Comparison of ENCODE assay signal across 12 mouse cellular contexts in genomic region chr9:22750779-22751545, GRCm38 (mm10).
A peak's percentile ranks its signal among the peaks of the same experiment; 100 is the strongest.
DNase-seq lines count a peak whose midpoint lies in the region; ATAC-seq and TF ChIP-seq lines count a peak whose summit lies in the region.
"Had no signal": no experiment of that assay in that cellular context is flagged by ENCODE, and none has a peak within 500 bp of the region (broad histone marks: within the 10 kb centered on the region; RNA-seq: fewer than 3 reads in every experiment).

No protein-coding gene starts in this region.

- peak overlapping the region; percentile 87 for H3K27ac ChIP-seq in lung, embryonic 14.5 days (ENCODE audit: low read depth)
- H3K27ac ChIP-seq in hindbrain, postnatal 0 days: no peak overlapping the region
- no peak overlapping the region for H3K27ac ChIP-seq in kidney, embryonic 14.5 days (ENCODE audit: low read depth, low read length)
- H3K27ac ChIP-seq: hindbrain, embryonic 10.5 days; limb, embryonic 12.5 days; macrophage had no signal

- ATAC-seq in lung, embryonic 14.5 days (ENCODE audit: insufficient read depth): peak; percentile 93
- no peak for ATAC-seq in hindbrain, postnatal 0 days
- ATAC-seq in frontal cortex, adult (ENCODE audit: low TSS enrichment): no peak
- no peak for ATAC-seq in kidney, embryonic 14.5 days (ENCODE audit: low FRiP score, low TSS enrichment)

- no peaks in the 10 kb centered on the region for H3K36me3 ChIP-seq in lung, embryonic 14.5 days (ENCODE audit: insufficient read depth)
- no peaks in the 10 kb centered on the region for H3K36me3 ChIP-seq in hindbrain, postnatal 0 days (ENCODE audit: insufficient read depth, low read length)
- no peaks in the 10 kb centered on the region for H3K36me3 ChIP-seq in kidney, embryonic 14.5 days (ENCODE audit: control insufficient read depth, insufficient read depth, low read length)
- H3K36me3 ChIP-seq: hindbrain, embryonic 10.5 days; limb, embryonic 12.5 days had no signal

- 48% methylated on average over 17 of the region's 17 CpGs for WGBS in lung, embryonic 14.5 days
- WGBS in hindbrain, postnatal 0 days: 74% methylated on average over 17 of the region's 17 CpGs
- WGBS in kidney, embryonic 14.5 days: 76% methylated on average over 17 of the region's 17 CpGs

- H3K4me1 ChIP-seq in lung, embryonic 14.5 days (ENCODE audit: insufficient read depth): peaks cover 14% of the 10 kb centered on the region
- H3K4me1 ChIP-seq in hindbrain, postnatal 0 days (ENCODE audit: insufficient read depth, low read length): no peaks in the 10 kb centered on the region
- no peaks in the 10 kb centered on the region for H3K4me1 ChIP-seq in kidney, embryonic 14.5 days (ENCODE audit: control insufficient read depth, insufficient read depth, low read length)

- intact Hi-C loops in gastrocnemius, postnatal 14 days (cut with DNase I; ENCODE audit: low total_unique reads): no loop called here

- H3K9ac ChIP-seq in lung, embryonic 14.5 days: no peak overlapping the region
- H3K9ac ChIP-seq in hindbrain, postnatal 0 days (replicated peaks; ENCODE audit: low read length): no peak overlapping the region
- H3K9ac ChIP-seq in kidney, embryonic 14.5 days (ENCODE audit: low read depth, low read length): no peak overlapping the region
- H3K9ac ChIP-seq: limb, embryonic 12.5 days had no signal

- no peaks in the 10 kb centered on the region for H3K27me3 ChIP-seq in lung, embryonic 14.5 days (ENCODE audit: insufficient read depth, low read length)
- H3K27me3 ChIP-seq in hindbrain, postnatal 0 days (ENCODE audit: insufficient read depth, low read length): no peaks in the 10 kb centered on the region
- no peaks in the 10 kb centered on the region for H3K27me3 ChIP-seq in kidney, embryonic 14.5 days (ENCODE audit: control insufficient read depth, insufficient read depth, low read length)

- DNase-seq in ovary, adult 18-20 months (ENCODE audit: low spot score): peak; percentile 69
- DNase-seq in ovary, postnatal 14 days (ENCODE audit: low spot score): no peak
- peak; percentile 57 for DNase-seq in gastrocnemius, postnatal 14 days
- peak; percentile 89 for DNase-seq in lung, embryonic 14.5 days
- DNase-seq in testis, postnatal 14 days (ENCODE audit: low spot score): peak; percentile 22
- DNase-seq in hindbrain, postnatal 0 days (ENCODE audit: low spot score): no peak
- DNase-seq: kidney, adult 2 months had no signal

- no peaks in the 10 kb centered on the region for H3K9me3 ChIP-seq in lung, embryonic 14.5 days (ENCODE audit: low read depth, low read length)
- H3K9me3 ChIP-seq in hindbrain, postnatal 0 days (ENCODE audit: low read length): no peaks in the 10 kb centered on the region
- H3K9me3 ChIP-seq in kidney, embryonic 14.5 days (ENCODE audit: control insufficient read depth, low read length): no peaks in the 10 kb centered on the region
- H3K9me3 ChIP-seq: hindbrain, embryonic 10.5 days had no signal

- TF ChIP-seq CTCF in lung, embryonic 14.5 days (IDR thresholded peaks at IDR 0.05; ENCODE audit: low read depth): no peak
- TF ChIP-seq CTCF in hindbrain, postnatal 0 days (IDR thresholded peaks at IDR 0.05; ENCODE audit: low read depth): no peak

- no peak overlapping the region for H3K4me2 ChIP-seq in lung, embryonic 14.5 days
- no peak overlapping the region for H3K4me2 ChIP-seq in hindbrain, postnatal 0 days (ENCODE audit: low read depth, low read length)
- H3K4me2 ChIP-seq in kidney, embryonic 14.5 days (replicated peaks; ENCODE audit: low read depth, low read length): no peak overlapping the region
- H3K4me2 ChIP-seq: limb, embryonic 12.5 days had no signal

- H3K4me3 ChIP-seq in lung, embryonic 14.5 days (ENCODE audit: low read depth, low read length): no peak overlapping the region
- no peak overlapping the region for H3K4me3 ChIP-seq in hindbrain, postnatal 0 days (ENCODE audit: low read length)
- H3K4me3 ChIP-seq in kidney, embryonic 14.5 days (ENCODE audit: low read length): no peak overlapping the region
- H3K4me3 ChIP-seq: hindbrain, embryonic 10.5 days; limb, embryonic 12.5 days had no signal

Comparison
In these comparisons a context has a peak if more than half of its experiments do, and no peak if none do; other contexts are left out.
1. DNase-seq: peak in ovary, adult 18-20 months (single experiment), gastrocnemius, postnatal 14 days (single experiment), lung, embryonic 14.5 days (single experiment) and testis, postnatal 14 days (single experiment); none in ovary, postnatal 14 days (single experiment) and hindbrain, postnatal 0 days (single experiment).